Mouse (Mus musculus): ENCODE measurements around the gene Plppr3.

Gene Plppr3

GRCm38 (mm10) chr10:79874290-79874862 lies at the start of gene Plppr3, which contains the start of gene Prtn3:
TSS of gene Plppr3 (minus strand) at chr10:79874634.
TSS of gene Prtn3 (plus strand) at chr10:79874476.
- DNase-seq, result no peak

GRCm38 (mm10) chr10:79921572-79921971 lies 47.1 kb upstream of the Plppr3 start:
- no peak for DNase-seq

DNA sequence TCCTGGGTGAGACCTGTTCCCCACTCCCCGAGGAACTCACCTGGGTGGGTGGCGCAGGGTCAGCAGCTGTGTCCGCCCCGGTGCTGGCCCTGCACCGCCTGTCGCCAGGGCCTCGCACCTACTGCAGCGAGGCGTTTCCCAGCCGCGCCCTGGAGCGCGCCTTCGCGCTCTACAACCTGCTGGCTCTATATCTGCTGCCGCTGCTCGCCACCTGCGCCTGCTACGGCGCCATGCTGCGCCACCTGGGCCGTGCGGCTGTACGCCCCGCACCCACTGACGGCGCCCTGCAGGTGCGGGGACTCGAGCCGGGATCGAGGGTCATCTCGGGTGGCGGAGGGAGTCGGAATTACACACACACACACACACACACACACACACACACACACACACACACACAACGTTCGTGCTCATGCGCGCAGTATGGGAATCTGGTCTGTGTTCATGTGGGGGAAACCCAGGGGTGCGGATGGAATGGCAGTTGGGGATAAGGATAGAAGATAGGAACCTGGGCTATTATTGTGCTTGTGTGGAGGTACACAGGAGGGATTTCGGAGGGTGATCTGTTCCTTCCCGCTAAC lies 46.6 kb upstream of the Plppr3 start, which contains the start of gene R3hdm4:
TSS of gene R3hdm4 (minus strand) at position 251 of the 578 bp plus-strand sequence.
- DNase-seq, result no peak

- no peak for DNase-seq
These were observed 45.8 kb upstream of the Plppr3 start for GRCm38 (mm10) chr10:79920056-79920890.

DNA sequence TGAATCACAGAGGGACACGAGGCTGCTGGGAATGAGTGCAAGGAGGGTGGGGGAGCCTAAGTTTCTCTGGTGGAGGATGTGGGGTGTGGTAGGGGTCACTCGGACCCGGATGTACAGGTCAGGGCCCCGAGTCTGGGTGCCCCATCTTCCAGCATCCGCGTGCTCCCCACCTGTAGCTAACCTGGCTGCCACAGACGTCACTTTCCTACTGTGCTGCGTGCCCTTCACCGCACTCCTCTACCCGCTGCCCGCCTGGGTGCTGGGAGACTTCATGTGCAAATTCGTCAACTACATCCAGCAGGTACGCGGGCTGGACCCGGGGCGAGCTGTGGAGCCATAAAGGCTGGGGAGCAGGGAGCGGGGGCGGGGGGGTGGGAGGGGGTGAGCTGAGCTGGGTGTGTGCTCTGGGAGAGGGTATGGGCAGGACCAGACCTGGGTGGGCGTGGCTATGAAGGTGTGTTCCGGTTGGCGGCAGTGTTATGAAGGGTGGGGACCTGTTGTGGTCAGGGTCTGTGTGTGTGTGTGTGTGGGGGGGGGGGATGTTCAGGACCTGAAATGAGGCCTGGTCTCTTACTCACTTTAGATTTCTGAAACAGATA lies 44.9 kb upstream of the Plppr3 start:
- DNase-seq, result no peak

DNA sequence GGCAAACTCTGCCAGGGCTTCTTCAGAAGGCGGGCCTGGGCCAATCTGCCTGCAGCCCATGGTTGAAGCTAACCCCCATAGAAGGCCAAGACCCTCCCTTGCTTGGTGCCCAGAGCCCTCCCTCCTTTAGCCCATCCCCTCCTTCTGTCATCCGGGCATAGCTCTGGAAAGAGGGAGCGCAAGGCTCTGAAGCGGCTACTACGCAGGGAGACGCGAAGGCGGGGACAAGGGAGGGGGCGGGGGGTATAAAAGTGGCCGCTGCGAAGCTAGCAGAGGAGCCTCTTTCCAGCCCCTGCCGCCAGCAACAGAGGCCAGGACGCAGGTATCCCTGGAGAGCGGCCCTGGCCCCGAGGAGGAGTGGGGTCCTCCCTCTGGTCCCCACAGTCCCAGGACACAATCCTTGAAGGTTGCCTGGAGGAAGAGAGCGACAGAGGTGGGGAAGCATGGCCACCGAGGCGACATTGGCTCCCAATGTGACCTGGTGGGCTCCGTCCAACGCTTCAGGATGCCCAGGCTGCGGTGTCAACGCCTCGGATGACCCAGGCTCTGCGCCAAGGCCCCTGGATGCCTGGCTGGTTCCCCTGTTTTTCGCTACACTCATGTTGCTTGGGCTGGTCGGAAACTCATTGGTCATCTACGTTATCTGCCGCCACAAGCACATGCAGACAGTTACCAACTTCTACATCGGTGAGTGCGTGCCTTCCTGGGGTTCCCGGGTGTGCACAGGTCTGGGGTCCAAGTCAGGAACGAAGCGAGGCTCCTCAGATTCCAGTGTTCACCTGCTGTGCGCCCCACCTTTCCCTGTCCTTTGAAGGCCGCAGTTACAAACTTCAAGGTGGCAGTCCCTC lies 44.0 kb upstream of the Plppr3 start:
- DNase-seq, result no peak

- no peak for DNase-seq
These were observed 43.2 kb upstream of the Plppr3 start for GRCm38 (mm10) chr10:79917532-79918100.

GRCm38 (mm10) chr10:79916808-79917531 lies 42.5 kb upstream of the Plppr3 start, which contains the start of gene Kiss1r:
TSS of gene Kiss1r (plus strand) at chr10:79916971.
- peak; percentile 75 to 81 for DNase-seq

DNA sequence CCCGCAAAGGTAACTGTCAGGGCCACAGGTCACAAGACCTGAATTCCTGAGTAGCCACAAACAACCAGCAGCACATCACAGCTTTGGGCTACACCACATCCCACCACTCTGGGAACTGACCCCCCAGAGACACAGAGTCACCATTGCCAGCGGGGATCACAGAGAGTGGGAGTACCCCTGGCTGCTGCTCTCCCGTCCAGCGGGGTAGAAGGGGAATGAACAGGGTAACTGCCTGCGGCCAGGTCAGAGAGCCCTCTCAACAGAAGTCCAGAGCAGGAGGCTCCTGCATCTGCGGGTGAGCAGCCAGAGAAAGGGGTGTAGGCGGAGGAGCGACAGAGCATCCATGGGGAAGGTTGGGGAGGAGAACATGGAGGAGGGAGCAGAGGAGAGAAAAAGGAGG lies 41.6 kb upstream of the Plppr3 start:
- no peak for DNase-seq

DNA sequence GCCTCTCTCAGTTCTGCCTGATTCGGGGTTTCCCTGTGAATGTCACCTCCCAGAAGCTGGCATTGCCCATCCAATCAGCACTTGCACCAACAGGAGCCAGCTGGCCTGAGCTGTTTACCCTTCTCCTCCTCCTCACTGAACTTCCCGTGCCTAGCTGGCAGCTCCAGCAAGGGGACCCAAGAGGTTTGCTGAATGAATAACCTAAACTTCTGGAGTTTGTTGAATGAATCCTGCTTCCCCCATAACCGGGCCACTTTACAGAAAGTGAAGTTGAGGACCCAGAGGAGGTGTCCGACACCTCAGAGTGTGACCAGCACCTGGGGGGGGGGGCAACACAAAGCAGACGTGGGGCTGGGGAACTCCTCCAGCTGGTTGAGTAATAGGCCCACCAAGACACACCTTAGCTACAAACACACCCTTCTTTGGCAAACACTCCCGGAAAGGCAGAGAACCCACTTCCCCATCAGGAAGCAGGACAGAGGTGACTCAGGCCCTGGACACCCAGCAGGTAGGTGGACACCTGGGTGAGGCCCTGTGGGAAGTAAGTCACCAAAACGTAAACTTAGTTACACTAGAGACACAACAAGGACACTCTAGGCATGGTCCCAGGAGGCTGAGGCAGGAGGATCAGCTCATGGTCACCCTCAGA lies 40.6 kb upstream of the Plppr3 start:
- no peak for DNase-seq

DNA sequence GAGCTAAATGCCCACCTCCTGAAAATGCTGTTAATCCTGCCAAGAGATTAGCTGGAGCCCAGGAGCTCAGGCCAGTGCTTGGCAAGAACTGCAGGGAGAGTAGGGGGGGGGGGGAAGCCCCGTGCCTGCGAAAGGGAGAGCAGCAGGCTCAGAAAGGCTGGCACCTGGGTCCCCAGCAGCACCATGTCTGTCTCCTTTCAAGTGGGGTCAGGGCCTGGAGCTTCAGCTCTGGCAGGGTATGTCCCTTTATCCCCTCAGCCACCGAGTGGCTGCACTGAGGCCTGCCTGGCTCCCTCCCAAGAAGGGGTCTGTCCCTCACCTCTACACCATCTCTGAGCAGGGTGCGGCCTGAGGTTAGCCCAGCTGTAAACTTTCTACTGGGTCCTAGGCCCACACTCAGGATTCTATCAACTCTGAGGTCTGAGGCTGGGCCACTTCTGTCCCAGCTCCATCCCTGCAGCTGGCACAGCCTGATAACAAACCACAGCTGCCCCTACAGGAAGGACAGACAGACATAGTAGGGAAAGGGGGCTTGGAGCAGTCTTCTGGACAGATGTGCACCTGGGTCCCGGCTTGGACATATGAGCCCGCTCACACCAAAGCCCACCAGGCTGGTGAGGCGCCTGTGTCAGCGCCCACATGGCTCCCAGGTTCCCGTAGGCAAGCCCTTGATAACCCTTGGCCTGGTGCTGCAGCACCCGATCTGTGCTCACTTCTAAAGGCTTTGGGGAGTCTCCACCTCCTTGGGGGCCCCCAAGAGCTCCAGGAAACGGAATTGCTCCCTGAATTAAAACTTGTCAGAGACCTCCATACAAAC lies 39.9 kb upstream of the Plppr3 start:
- no peak for DNase-seq

- no peak for DNase-seq
These were observed 38.0 kb upstream of the Plppr3 start for GRCm38 (mm10) chr10:79912412-79912811.

GRCm38 (mm10) chr10:79910556-79910955 lies 36.1 kb upstream of the Plppr3 start, which contains the start of gene Gm26602:
TSS of gene Gm26602 (plus strand) at chr10:79910856.
- DNase-seq, result no peak

DNA sequence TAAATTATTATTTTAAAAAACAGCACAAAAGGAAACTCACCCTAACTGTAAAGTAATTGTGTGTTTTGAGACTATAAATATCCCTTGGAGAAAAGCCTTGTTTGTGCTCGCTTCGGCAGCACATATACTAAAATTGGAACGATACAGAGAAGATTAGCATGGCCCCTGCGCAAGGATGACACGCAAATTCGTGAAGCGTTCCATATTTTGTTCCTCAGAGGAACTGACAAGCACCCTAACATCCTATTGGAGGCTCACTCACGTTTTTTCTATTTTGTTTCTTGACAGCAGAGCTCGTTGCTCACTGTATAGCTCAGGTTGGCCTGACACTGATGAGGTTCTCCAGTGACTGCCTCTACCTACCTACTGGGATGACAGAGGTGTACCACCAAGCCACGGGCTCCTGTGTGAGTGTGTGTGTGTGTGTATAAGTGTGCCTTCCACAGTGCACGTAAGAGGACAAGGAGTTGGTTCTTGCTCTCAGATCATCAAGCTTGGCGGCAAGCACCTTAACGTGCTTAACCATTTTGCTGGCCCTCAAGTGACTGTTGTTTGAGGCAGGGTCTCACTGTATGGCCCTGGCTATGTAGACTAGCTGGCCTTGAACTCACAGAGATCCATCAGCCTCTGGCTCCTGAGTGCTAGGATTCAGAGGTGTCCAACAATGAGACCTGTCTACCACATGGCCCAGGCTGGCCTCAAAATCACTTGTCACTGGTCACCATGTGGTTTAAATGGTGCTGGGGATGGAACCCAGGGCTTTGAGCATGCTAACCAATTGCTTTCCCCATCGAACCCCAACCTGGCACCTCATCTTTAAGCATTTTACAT lies 34.9 kb upstream of the Plppr3 start:
- DNase-seq, result no peak

DNA sequence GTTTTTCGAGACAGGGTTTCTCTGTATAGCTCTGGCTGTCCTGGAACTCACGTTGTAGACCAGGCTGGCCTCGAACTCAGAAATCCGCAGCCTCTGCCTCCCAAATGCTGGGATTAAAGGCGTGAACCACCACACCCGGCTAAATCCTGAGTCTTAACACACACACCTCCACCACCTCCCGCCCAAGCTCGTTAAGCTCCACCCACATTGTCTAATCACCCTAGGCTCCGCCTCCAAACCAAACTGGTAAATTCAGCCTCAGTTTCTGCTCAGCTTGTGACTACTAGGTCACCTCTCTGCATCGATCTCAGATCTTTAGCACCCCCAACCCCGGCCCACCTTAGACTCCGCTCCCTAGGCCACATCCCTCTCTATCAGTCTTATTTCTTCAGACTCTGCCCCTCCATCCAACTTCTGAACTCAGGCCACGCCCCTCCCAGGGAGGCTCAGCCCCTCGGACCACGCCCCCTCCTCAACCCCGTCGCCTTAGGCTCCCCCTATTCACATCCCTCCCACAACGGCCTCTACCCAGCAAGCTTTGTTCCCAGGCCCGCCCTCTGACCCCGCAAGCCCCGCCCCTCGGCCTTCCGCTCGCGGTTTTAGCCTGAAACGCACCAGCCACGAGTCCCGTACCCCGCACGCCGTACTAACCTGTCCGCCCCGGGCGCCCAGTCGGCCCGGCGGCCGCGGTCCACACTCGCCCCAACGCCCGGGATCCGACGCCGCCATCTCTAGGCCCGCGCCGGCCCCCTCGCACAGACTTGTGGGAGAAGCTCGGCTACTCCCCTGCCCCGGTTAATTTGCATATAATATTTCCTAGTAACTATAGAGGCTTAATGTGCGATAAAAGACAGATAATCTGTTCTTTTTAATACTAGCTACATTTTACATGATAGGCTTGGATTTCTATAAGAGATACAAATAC lies 34.0 kb upstream of the Plppr3 start, which contains the start of gene Med16:
TSS of gene Med16 (minus strand) at position 757 of the 925 bp plus-strand sequence.
- peak; percentile 97 for DNase-seq

GRCm38 (mm10) chr10:79907415-79907814 lies 33.0 kb upstream of the Plppr3 start:
- DNase-seq, result no peak

DNA sequence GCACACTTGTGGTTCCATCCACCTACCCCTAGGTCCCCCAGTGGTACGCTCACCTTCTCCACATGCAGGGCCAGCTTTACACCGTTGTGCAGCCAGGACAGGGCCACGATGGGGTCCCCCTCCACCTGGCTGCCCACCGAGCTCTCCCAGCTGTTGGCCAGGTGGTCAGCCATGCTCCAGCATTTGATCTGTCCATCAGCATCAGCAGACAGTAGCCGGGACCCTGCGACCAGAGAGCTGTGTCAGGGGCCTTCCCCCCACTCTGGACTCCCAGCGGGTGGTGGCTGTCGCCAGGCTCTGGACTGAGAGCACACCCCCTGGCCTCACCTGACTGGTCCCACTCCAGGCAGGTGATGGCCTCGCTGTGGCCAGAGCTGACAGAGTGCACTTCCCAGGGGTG lies 32.3 kb upstream of the Plppr3 start:
- no peak for DNase-seq

Measured in thymus, adult 18-20 months (tissue).